Mouse (Mus musculus) E14TG2a.4 (cell line): ENCODE data around the gene Gm6268.

Source experiments
- H3K27me3 ChIP-seq: 2 replicates; pipeline ENCODE4 v1.6.1; 2014; ENCODE audit warnings: low read length, control low read depth; ENCODE audit not compliant: insufficient read depth
- H3K36me3 ChIP-seq: 2 replicates; pipeline ENCODE4 v1.6.1; 2014; ENCODE audit warnings: low read length, control low read depth; ENCODE audit not compliant: insufficient read depth
- H3K4me1 ChIP-seq: replicated peaks from 2 replicates; pipeline ENCODE4 v1.6.1; 2014; ENCODE audit warnings: low read depth, low read length, control low read depth
- H3K4me3 ChIP-seq: replicated peaks from 2 replicates; pipeline ENCODE4 v1.5.1; 2014; ENCODE audit warnings: mild to moderate bottlenecking, low read length
- H3K9me3 ChIP-seq: 2 replicates; pipeline ENCODE4 v1.6.1; 2014; ENCODE audit warnings: low read length, control low read depth
- CTCF ChIP-seq: conservative IDR thresholded peaks from 2 replicates; pipeline ENCODE4 v1.5.1; 2014; ENCODE audit warnings: low read length
- NANOG ChIP-seq: IDR thresholded peaks from 2 replicates; pipeline ENCODE4 v1.6.1; 2014; ENCODE audit warnings: borderline replicate concordance, low read length, mixed read lengths
- POU5F1 ChIP-seq: IDR thresholded peaks from 2 replicates; pipeline ENCODE4 v1.6.1; 2014; ENCODE audit warnings: low read length, borderline replicate concordance

Gm6268 gene

DNA sequence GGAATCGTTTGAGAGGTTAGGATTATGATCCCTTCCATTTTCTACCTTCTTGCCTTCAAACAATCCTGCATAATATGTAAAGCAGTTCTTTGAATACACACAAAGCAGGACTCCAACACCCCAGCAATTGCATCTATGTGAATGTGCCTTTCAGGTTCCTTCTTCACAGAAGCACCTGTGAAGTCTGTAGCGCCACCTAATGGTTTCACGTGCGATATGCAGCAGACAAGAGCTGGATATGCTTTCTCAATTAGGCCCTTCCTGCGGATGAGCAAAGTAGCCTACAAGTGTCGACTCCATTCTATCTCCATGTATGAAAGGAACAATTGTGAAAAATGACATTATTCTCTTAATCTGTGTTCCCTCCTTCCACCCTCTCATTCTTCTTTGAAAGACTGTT lies 33.9 kb downstream of the Gm6268 start:
- Histone ChIP-seq H3K36me3 (no peaks in the 10 kb centered on the region), H3K4me3 (no peak overlapping the region), H3K9me3 (no peaks in the 10 kb centered on the region), H3K4me1 (no peaks in the 10 kb centered on the region), H3K27me3 (no peaks in the 10 kb centered on the region; the same call in 1 of the 2 replicates)
- TF ChIP-seq NANOG = no peak
- peak; percentile 45 for TF ChIP-seq CTCF

DNA sequence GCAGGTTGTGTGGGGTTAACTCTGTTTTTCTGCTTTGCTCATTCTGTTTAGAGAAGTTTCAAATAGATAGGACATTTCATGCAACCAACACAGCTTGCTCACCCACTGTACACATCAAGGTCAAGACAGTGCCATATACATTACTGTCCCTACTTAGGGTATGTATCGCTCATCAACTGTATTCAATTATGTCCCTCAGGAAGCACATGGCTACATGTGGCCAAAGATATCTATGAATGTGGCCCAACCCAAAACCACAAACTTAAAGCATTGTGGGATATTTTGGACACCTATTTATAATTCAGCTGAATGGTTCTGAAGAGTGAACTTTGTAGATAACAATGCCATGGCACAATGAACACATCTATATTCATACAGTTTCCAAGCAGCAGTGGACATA lies 36.9 kb downstream of the Gm6268 start:
- no peak overlapping the region for H3K4me3 ChIP-seq
- H3K4me1 ChIP-seq = no peaks in the 10 kb centered on the region
- H3K9me3 ChIP-seq = no peaks in the 10 kb centered on the region
- no peaks in the 10 kb centered on the region for H3K36me3 ChIP-seq
- no peaks in the 10 kb centered on the region; the same call in 1 of the 2 replicates for H3K27me3 ChIP-seq
- TF ChIP-seq POU5F1 (no peak), CTCF (no peak), NANOG (no peak)
